In the genomic region with DNA sequence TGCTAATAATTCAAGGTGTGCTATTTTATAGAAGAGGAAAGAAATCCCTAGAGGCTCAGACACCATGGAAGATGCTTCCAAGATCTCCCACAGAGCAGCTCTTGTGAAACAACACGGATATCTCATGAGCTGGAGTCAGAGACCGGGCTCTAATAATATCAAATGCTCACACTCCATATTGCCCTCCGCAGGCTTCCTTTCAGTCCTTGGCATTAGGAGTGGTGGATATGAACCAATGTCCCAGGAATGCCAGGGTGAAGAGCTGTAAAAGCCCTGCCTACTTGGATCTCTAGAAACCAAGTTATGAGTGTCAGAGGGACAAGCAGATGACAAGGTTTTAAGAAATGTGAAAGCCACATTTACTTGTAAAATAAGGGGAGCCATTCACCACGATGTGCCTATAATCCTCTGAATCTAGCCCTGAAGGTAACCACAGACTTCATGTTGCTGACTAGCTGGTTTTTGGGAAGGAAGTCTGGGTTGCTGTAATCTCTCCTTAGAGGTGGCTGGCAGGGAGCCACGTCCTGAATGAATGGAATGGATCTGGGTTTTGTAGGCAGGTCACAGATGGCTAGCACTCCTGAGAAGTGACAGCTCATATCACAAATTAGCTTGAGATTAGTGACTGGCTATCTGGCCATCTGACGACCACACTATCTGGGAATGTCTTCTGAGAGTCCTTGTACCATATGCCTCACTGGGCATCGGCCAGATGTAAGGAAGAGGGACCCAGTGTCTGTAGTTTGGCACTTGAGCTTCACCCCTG, we compare ENCODE assay signal across 15 mouse cellular contexts.
DNase-seq lines count a peak whose midpoint lies in the region; ATAC-seq and TF ChIP-seq lines count a peak whose summit lies in the region.
"Had no signal": no experiment of that assay in that cellular context is flagged by ENCODE, and none has a peak within 500 bp of the region (broad histone marks: within the 10 kb centered on the region; RNA-seq: fewer than 3 reads in every experiment).

No protein-coding gene starts in this region.

- peak; percentile 32; the same call in 1 of the 2 replicates for ATAC-seq in heart, embryonic 16.5 days (replicated peaks; ENCODE audit: extremely low read depth, insufficient read depth, low FRiP score)
- ATAC-seq in Patski = peak; percentile 52
- no peak for ATAC-seq in liver, embryonic 12.5 days
- ATAC-seq in inflammation-experienced regulatory T-cells, adult 6 months = no peak
- ATAC-seq: forebrain, embryonic 15.5 days had no signal

- no peaks in the 10 kb centered on the region for H3K9me3 ChIP-seq in heart, embryonic 16.5 days (replicated peaks; ENCODE audit: control insufficient read depth, low read length)
- no peaks in the 10 kb centered on the region for H3K9me3 ChIP-seq in liver, embryonic 12.5 days (replicated peaks)
- H3K9me3 ChIP-seq: forebrain, embryonic 15.5 days; hindbrain, embryonic 12.5 days; limb, embryonic 10.5 days; neural tube, embryonic 15.5 days had no signal

- no peak for TF ChIP-seq CTCF in Patski (IDR thresholded peaks at IDR 0.05)

- H3K4me1 ChIP-seq in heart, embryonic 16.5 days (ENCODE audit: control insufficient read depth, insufficient read depth, low read length) = peaks cover 15% of the 10 kb centered on the region
- H3K4me1 ChIP-seq in liver, embryonic 12.5 days = no peaks in the 10 kb centered on the region
- H3K4me1 ChIP-seq: forebrain, embryonic 15.5 days had no signal

- H3K4me3 ChIP-seq in heart, embryonic 16.5 days (ENCODE audit: low read length) = no peak overlapping the region
- H3K4me3 ChIP-seq in liver, embryonic 12.5 days = no peak overlapping the region
- H3K4me3 ChIP-seq: forebrain, embryonic 15.5 days; hindbrain, embryonic 12.5 days; limb, embryonic 10.5 days; neural tube, embryonic 15.5 days had no signal

- DNase-seq in heart, adult 8-10 months (ENCODE audit: low spot score) = no peak
- DNase-seq in 416B (ENCODE audit: low read depth) (peak; percentile 52), Patski (ENCODE audit: low read depth, low spot score) (peak; percentile 70)
- DNase-seq in cerebellum, postnatal 36 days = peak; percentile 32 to 47
- no peak for DNase-seq in embryo, embryonic 10 days (ENCODE audit: low spot score)
- DNase-seq: gastrocnemius, postnatal 25 days; kidney, adult 9 months; layer of hippocampus, adult 9-11 months had no signal

- no peak overlapping the region for H3K4me2 ChIP-seq in heart, embryonic 16.5 days (ENCODE audit: low read depth, low read length)
- no peak overlapping the region for H3K4me2 ChIP-seq in liver, embryonic 12.5 days
- H3K4me2 ChIP-seq: forebrain, embryonic 15.5 days; hindbrain, embryonic 12.5 days; neural tube, embryonic 15.5 days had no signal

- in situ Hi-C loops in Patski (cut with MboI; ENCODE audit: low pct_unique_long_range_greater_than_20kb) = no loop called here

- H3K36me3 ChIP-seq in heart, embryonic 16.5 days (ENCODE audit: control insufficient read depth, insufficient read depth) = no peaks in the 10 kb centered on the region
- H3K36me3 ChIP-seq in liver, embryonic 12.5 days = no peaks in the 10 kb centered on the region
- H3K36me3 ChIP-seq: forebrain, embryonic 15.5 days; hindbrain, embryonic 12.5 days; limb, embryonic 10.5 days; neural tube, embryonic 15.5 days had no signal

- H3K27ac ChIP-seq in heart, embryonic 16.5 days (ENCODE audit: low read length) = 0 out of 2 replicates have a peak overlapping the region, but pooled peaks have one; percentile 31
- no peak overlapping the region for H3K27ac ChIP-seq in liver, embryonic 12.5 days
- H3K27ac ChIP-seq: forebrain, embryonic 15.5 days; hindbrain, embryonic 12.5 days; limb, embryonic 10.5 days; neural tube, embryonic 15.5 days had no signal

- CTCF ChIA-PET in Patski (lab: Charles Lee) = interaction anchor here (0.8 to 2.6 kb wide), 6 partner anchors 11 to 76 kb away, joined by 3 to 14 read pairs (median 3); no protein-coding TSS in a partner anchor

- no peaks in the 10 kb centered on the region for H3K27me3 ChIP-seq in heart, embryonic 16.5 days (ENCODE audit: control insufficient read depth, insufficient read depth, low read length)
- no peaks in the 10 kb centered on the region for H3K27me3 ChIP-seq in Patski
- no peaks in the 10 kb centered on the region for H3K27me3 ChIP-seq in liver, embryonic 12.5 days (replicated peaks)
- H3K27me3 ChIP-seq: forebrain, embryonic 15.5 days; hindbrain, embryonic 12.5 days; neural tube, embryonic 15.5 days had no signal

- POLR2A ChIA-PET in Patski (lab: Charles Lee) = interaction anchor here (0.6 to 1.4 kb wide), 2 partner anchors 10 to 457 kb away, joined by 3 to 4 read pairs; no protein-coding TSS in a partner anchor

- 31% methylated on average over 7 of the region's 7 CpGs for WGBS in heart, embryonic 16.5 days
- 41% methylated on average over 7 of the region's 7 CpGs for WGBS in liver, embryonic 12.5 days (ENCODE audit: insufficient replicate concordance)

- H3K9ac ChIP-seq in heart, embryonic 16.5 days (ENCODE audit: low read length) = no peak overlapping the region
- H3K9ac ChIP-seq in liver, embryonic 12.5 days = no peak overlapping the region
- H3K9ac ChIP-seq: forebrain, embryonic 15.5 days; hindbrain, embryonic 12.5 days; neural tube, embryonic 15.5 days had no signal

Comparison
In these comparisons a context has a peak if more than half of its experiments do, and no peak if none do; other contexts are left out.
1. ATAC-seq: peak in heart, embryonic 16.5 days (single experiment) and Patski (single experiment); none in liver, embryonic 12.5 days (single experiment) and inflammation-experienced regulatory T-cells, adult 6 months (single experiment).
2. DNase-seq: peak in 416B (single experiment), Patski (single experiment) and cerebellum, postnatal 36 days (2 of 2); none in heart, adult 8-10 months (single experiment) and embryo, embryonic 10 days (single experiment).